Mouse (Mus musculus) forebrain, embryonic 16.5 days (tissue): ENCODE data around the gene Rassf6. TPM values are rescaled to one million over a fixed set of nuclear protein-coding genes. Genes with fewer than 3 reads are reported as not detected.

Experiments
- ATAC-seq: fragments of 200-750 bp; cut with Nextera tagmentation; 2 replicates; pipeline ENCODE4 v1.8.0; 2017; ENCODE audit warnings: mild to moderate bottlenecking, moderate library complexity
- H3K27ac ChIP-seq: fragments of 300-500 bp; sonication (generic); 2 replicates; pipeline ENCODE4 v1.5.1; 2014; ENCODE audit warnings: low read length, control low read depth
- H3K27me3 ChIP-seq: fragments of 300-500 bp; sonication (generic); replicated peaks from 2 replicates; pipeline ENCODE4 v1.6.1; 2014; ENCODE audit warnings: low read length; ENCODE audit not compliant: control insufficient read depth, insufficient read depth
- H3K36me3 ChIP-seq: fragments of 300-500 bp; sonication (generic); 2 replicates; pipeline ENCODE4 v1.6.1; 2014; ENCODE audit not compliant: control insufficient read depth, insufficient read depth
- H3K4me1 ChIP-seq: fragments of 300-500 bp; sonication (generic); replicated peaks from 2 replicates; pipeline ENCODE4 v1.6.1; 2014; ENCODE audit warnings: low read length; ENCODE audit not compliant: control insufficient read depth, insufficient read depth
- H3K4me2 ChIP-seq: fragments of 300-500 bp; sonication (generic); 2 replicates; pipeline ENCODE4 v1.6.1; 2014; ENCODE audit warnings: mild to moderate bottlenecking, low read length, control low read depth
- H3K4me3 ChIP-seq: fragments of 300-500 bp; sonication (generic); replicated peaks from 2 replicates; pipeline ENCODE4 v1.5.1; 2014; ENCODE audit warnings: mild to moderate bottlenecking, low read length, control low read depth
- H3K9ac ChIP-seq: fragments of 300-500 bp; sonication (generic); replicated peaks from 2 replicates; pipeline ENCODE4 v1.6.1; 2014; ENCODE audit warnings: low read depth, low read length, control low read depth
- H3K9me3 ChIP-seq: fragments of 300-500 bp; sonication (generic); 2 replicates; pipeline ENCODE4 v1.6.1; 2016; ENCODE audit warnings: low read length; ENCODE audit not compliant: control insufficient read depth
- WGBS: fragments of 180-500 bp; shearing (Covaris S2); extraction: QIAGEN DNeasy Blood & Tissue Kit; methylation state at CpG from one replicate; pipeline ENCODE4 v1.1.7; 2014; 5-methylcytosine and 5-hydroxymethylcytosine counted together
- polyA plus RNA-seq: library from polyadenylated mRNA; unstranded; fragments of >200 nt; fragmentation: Nextera tagmentation; extraction: Ambion mirVana; gene quantifications from 2 replicates; pipeline ENCODE4 v1.2.1, GENCODE M21; 2015

Rassf6 gene
- polyA plus RNA-seq, 1 experiment from 2014 or later = 0.92 TPM

- Histone ChIP-seq H3K27me3 (no peaks in the 10 kb centered on the region), H3K9me3 (no peaks in the 10 kb centered on the region), H3K9ac (no peak overlapping the region), H3K4me1 (no peaks in the 10 kb centered on the region), H3K27ac (no peak overlapping the region), H3K36me3 (no peaks in the 10 kb centered on the region), H3K4me2 (no peak overlapping the region), H3K4me3 (no peak overlapping the region)
- 81% methylated on average over 6 of the region's 6 CpGs for WGBS
- ATAC-seq = no peak
Measured at GRCm38 (mm10) chr5:90656681-90657080, 16.2 kb upstream of the Rassf6 start.

DNA sequence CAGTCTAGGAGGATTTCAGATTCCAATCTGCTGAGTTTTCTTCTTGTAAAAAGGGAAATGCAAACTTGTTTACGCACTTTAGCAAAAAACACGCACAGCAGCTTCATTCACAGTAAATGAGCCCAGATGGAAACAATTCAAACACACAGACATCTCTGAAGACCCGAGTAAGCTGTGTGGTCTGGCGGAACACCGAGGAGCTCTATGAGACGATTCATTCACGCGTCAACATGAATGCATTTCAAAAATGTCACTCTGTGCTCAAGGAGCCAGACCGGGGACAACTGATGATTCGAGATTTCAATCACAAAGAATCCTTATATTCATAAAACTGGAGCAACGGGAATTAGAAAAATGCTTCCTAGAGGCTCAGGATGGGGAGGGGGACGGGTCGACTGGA lies 15.4 kb upstream of the Rassf6 start:
- Histone ChIP-seq H3K27ac (no peak overlapping the region), H3K4me1 (no peaks in the 10 kb centered on the region), H3K4me2 (peak overlapping the region; percentile 4; the same call in 1 of the 2 replicates), H3K9ac (no peak overlapping the region), H3K36me3 (no peaks in the 10 kb centered on the region), H3K27me3 (no peaks in the 10 kb centered on the region), H3K4me3 (no peak overlapping the region), H3K9me3 (no peaks in the 10 kb centered on the region)
- no peak for ATAC-seq
- WGBS = 44% methylated on average over 13 of the region's 13 CpGs

- Histone ChIP-seq H3K36me3 (no peaks in the 10 kb centered on the region), H3K4me3 (no peak overlapping the region), H3K9ac (no peak overlapping the region), H3K27me3 (no peaks in the 10 kb centered on the region), H3K4me2 (no peak overlapping the region), H3K9me3 (no peaks in the 10 kb centered on the region), H3K27ac (no peak overlapping the region), H3K4me1 (no peaks in the 10 kb centered on the region)
- ATAC-seq = no peak
- WGBS = 88% methylated on average over 5 of the region's 5 CpGs
Measured at GRCm38 (mm10) chr5:90654798-90655197, 14.3 kb upstream of the Rassf6 start.

- no peaks in the 10 kb centered on the region for H3K27me3 ChIP-seq
- no peak overlapping the region for H3K4me3 ChIP-seq
- H3K4me2 ChIP-seq = no peak overlapping the region
- no peaks in the 10 kb centered on the region for H3K9me3 ChIP-seq
- WGBS = 8% methylated on average over 3 of the region's 3 CpGs
- ATAC-seq = peak; percentile 88
- H3K9ac ChIP-seq = no peak overlapping the region
- H3K36me3 ChIP-seq = no peaks in the 10 kb centered on the region
- H3K4me1 ChIP-seq = no peaks in the 10 kb centered on the region
- no peak overlapping the region for H3K27ac ChIP-seq
Measured at GRCm38 (mm10) chr5:90652724-90653123, 12.3 kb upstream of the Rassf6 start.

DNA sequence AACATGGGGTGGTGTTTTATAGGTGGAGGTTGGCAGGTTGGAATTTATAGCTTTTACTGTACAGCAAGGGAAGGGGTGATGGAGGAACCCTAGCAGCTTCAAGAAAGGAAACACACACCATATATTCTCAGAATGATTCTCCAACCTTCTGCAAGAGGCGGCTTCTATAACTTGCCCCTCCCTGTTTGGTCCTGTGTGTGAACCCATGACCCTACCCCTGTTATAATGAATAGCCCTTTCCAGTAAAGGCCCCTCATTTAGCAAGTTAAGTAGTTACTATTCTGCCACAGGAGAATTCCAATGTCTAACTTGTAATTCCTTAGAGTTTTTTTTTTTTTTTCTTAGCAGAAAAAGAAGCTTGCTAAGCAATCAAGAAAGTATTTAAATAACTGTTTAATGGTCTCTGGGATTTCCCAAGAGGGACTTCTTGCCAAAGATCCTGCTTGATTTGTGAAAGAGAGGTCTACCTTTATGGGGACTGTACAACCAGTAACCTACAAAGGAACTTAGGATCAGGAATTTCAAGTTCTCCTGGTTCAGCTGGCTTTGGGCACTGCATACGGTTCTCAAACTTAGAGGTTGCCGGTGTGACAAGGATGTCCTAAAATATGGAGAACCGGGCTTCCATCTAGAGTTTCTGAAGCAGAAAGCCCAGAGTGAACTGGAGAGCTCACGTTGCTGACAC lies 10.2 kb upstream of the Rassf6 start:
- H3K9me3 ChIP-seq = no peaks in the 10 kb centered on the region
- no peaks in the 10 kb centered on the region for H3K27me3 ChIP-seq
- no peak overlapping the region for H3K9ac ChIP-seq
- WGBS = 77% methylated on average over 5 of the region's 5 CpGs
- H3K4me2 ChIP-seq = no peak overlapping the region
- no peaks in the 10 kb centered on the region for H3K4me1 ChIP-seq
- no peaks in the 10 kb centered on the region for H3K36me3 ChIP-seq
- ATAC-seq = no peak
- H3K4me3 ChIP-seq = no peak overlapping the region
- H3K27ac ChIP-seq = no peak overlapping the region

- H3K36me3 ChIP-seq = no peaks in the 10 kb centered on the region
- H3K4me2 ChIP-seq = no peak overlapping the region
- H3K27ac ChIP-seq = no peak overlapping the region
- ATAC-seq = no peak
- H3K9ac ChIP-seq = no peak overlapping the region
- no peaks in the 10 kb centered on the region for H3K4me1 ChIP-seq
- WGBS = 85% methylated on average over 5 of the region's 5 CpGs
- no peak overlapping the region for H3K4me3 ChIP-seq
- no peaks in the 10 kb centered on the region for H3K27me3 ChIP-seq
- H3K9me3 ChIP-seq = no peaks in the 10 kb centered on the region
Measured at GRCm38 (mm10) chr5:90647473-90647872, 7.0 kb upstream of the Rassf6 start.

DNA sequence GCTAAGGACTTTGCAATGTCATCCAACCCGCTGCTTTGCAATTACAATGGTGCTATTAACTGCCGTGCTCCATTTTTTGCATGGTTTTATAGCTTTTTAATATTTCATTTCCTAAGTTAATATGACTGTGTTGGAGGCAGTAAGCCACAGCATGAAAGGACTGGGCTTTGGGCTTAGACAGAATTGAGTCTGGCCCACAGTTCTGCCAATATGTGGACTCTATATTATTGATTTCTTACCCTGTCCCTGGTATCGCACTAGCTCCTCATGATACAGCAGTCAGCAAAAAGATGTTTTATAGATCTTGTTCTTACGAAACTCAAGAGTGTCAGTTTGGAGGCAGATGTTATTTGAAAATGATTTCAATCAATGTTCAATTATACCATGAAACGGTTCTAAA lies 5.9 kb upstream of the Rassf6 start:
- Histone ChIP-seq H3K4me1 (no peaks in the 10 kb centered on the region), H3K27ac (no peak overlapping the region), H3K4me3 (no peak overlapping the region), H3K9me3 (no peaks in the 10 kb centered on the region), H3K36me3 (no peaks in the 10 kb centered on the region), H3K9ac (no peak overlapping the region), H3K4me2 (no peak overlapping the region), H3K27me3 (no peaks in the 10 kb centered on the region)
- WGBS = 94% methylated on average over 5 of the region's 5 CpGs
- ATAC-seq = no peak

DNA sequence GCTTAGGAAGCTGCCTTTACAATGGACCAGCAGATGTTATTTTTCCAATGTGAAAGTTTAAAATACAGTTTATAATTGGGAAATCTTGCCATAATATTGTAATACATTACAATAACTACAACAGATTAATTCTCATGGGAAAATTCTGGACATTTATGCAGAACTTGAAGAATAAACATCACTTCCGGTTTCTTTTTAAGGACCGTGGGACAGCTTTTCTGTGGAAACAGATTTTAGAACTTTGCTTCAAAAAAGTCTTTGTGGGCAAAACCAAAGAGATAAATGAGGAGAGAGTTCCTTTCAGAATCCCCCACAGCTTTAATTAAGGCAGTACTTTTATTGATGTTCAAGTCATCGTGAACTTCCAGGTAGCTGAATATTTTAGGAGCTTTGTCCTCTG lies 5.1 kb upstream of the Rassf6 start:
- Histone ChIP-seq H3K9ac (no peak overlapping the region), H3K9me3 (no peaks in the 10 kb centered on the region), H3K4me2 (no peak overlapping the region), H3K36me3 (no peaks in the 10 kb centered on the region), H3K27me3 (no peaks in the 10 kb centered on the region; the same call in 1 of the 2 replicates), H3K4me1 (peaks cover 1% of the 10 kb centered on the region), H3K27ac (no peak overlapping the region), H3K4me3 (no peak overlapping the region)
- 57% methylated on average over 3 of the region's 3 CpGs for WGBS
- no peak for ATAC-seq

GRCm38 (mm10) chr5:90641218-90641610 lies 757 bp upstream of the Rassf6 start:
- Histone ChIP-seq H3K4me2 (no peak overlapping the region), H3K36me3 (no peaks in the 10 kb centered on the region), H3K27ac (no peak overlapping the region), H3K27me3 (no peaks in the 10 kb centered on the region; the same call in 1 of the 2 replicates), H3K9ac (no peak overlapping the region), H3K9me3 (no peaks in the 10 kb centered on the region), H3K4me3 (no peak overlapping the region), H3K4me1 (peaks cover 7% of the 10 kb centered on the region)
- 72% methylated on average over 10 of the region's 10 CpGs for WGBS
- no peak for ATAC-seq

GRCm38 (mm10) chr5:90634885-90635284 lies 5.6 kb downstream of the Rassf6 start:
- Histone ChIP-seq H3K9ac (no peak overlapping the region), H3K27ac (no peak overlapping the region), H3K36me3 (no peaks in the 10 kb centered on the region), H3K9me3 (no peaks in the 10 kb centered on the region), H3K27me3 (no peaks in the 10 kb centered on the region), H3K4me1 (no peaks in the 10 kb centered on the region), H3K4me2 (no peak overlapping the region), H3K4me3 (no peak overlapping the region)
- 84% methylated on average over 7 of the region's 7 CpGs for WGBS
- no peak for ATAC-seq
